Mouse (Mus musculus): ENCODE data around the gene Ebf3. TPM values are rescaled to one million over a fixed set of nuclear protein-coding genes. Genes with fewer than 3 reads are reported as not detected.
A peak's percentile ranks its signal among the peaks of the same experiment; 100 is the strongest.

The Ebf3 gene
- total and polyA plus RNA-seq, 2 experiments from 2014 or later, result 0.67 to 14.0 TPM

DNA sequence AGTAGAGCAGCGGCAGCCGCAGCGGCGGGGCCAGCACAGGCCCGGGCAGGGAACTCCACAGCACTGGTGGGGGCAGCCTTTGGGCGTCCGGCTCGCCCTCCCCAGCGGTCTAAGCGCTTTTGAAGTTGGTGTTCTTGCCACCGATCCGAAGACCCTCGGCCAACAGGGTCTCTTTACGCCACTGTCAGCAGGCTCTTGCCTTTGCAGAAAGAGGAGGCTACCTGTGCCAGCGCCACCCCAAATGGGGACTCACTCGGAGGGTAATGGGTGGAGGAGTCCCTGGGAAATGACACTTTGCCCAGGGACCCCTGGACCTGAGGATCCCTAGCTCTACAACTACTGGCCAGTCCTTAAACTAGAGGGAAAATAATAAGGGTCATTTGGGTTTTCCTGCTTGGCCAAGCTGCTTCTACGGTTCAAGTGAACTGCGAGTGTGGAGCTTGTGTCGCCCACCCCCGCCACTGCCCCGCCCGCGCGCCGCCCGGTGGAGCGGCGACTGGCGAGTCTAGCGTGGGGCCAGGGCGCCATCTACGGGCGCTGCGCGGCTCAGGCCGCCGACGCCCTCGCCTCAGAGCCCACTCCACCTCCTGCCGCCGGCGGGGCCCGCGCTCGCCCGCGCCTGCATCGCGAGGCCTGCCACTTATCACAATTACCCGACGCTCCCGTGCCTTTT, 7.0 kb upstream of the Ebf3 start:
- ATAC-seq (peak; percentile 78), DNase-seq (peak; percentile 68)
- H3K27me3 ChIP-seq (ENCODE audit: insufficient read depth, low read length), result peaks cover 93% of the 10 kb centered on the region
- peak overlapping the region; percentile 45 for H3K4me2 ChIP-seq (ENCODE audit: low read depth)
- 1% methylated on average over 52 of the region's 52 CpGs for WGBS
- no peak overlapping the region for H3K9ac ChIP-seq
- H3K36me3 ChIP-seq (ENCODE audit: insufficient read depth), result no peaks in the 10 kb centered on the region
- H3K9me3 ChIP-seq (ENCODE audit: low read length), result no peaks in the 10 kb centered on the region
- H3K27ac ChIP-seq (ENCODE audit: low read depth, low read length), result no peak overlapping the region
- H3K4me3 ChIP-seq (ENCODE audit: low read depth, low read length), result peak overlapping the region; percentile 9; the same call in 1 of the 2 replicates
- peak; percentile 67 for TF ChIP-seq CTCF (IDR thresholded peaks at IDR 0.05; ENCODE audit: low read depth)
- no peaks in the 10 kb centered on the region for H3K4me1 ChIP-seq (ENCODE audit: insufficient read depth)

- Histone ChIP-seq H3K36me3 (ENCODE audit: insufficient read depth) (no peaks in the 10 kb centered on the region), H3K27ac (ENCODE audit: low read depth, low read length) (no peak overlapping the region), H3K27me3 (ENCODE audit: insufficient read depth, low read length) (peaks cover 99% of the 10 kb centered on the region), H3K4me3 (ENCODE audit: low read depth, low read length) (no peak overlapping the region), H3K9me3 (ENCODE audit: low read length) (no peaks in the 10 kb centered on the region), H3K4me1 (ENCODE audit: insufficient read depth) (no peaks in the 10 kb centered on the region), H3K4me2 (ENCODE audit: low read depth) (no peak overlapping the region), H3K9ac (no peak overlapping the region)
- WGBS, result 2% methylated on average over 11 of the region's 11 CpGs
- ATAC-seq (no peak), DNase-seq (no peak)
- no peak for TF ChIP-seq CTCF (IDR thresholded peaks at IDR 0.05; ENCODE audit: low read depth)
These were observed 6.1 kb upstream of the Ebf3 start for GRCm38 (mm10) chr7:137320320-137320719.

DNA sequence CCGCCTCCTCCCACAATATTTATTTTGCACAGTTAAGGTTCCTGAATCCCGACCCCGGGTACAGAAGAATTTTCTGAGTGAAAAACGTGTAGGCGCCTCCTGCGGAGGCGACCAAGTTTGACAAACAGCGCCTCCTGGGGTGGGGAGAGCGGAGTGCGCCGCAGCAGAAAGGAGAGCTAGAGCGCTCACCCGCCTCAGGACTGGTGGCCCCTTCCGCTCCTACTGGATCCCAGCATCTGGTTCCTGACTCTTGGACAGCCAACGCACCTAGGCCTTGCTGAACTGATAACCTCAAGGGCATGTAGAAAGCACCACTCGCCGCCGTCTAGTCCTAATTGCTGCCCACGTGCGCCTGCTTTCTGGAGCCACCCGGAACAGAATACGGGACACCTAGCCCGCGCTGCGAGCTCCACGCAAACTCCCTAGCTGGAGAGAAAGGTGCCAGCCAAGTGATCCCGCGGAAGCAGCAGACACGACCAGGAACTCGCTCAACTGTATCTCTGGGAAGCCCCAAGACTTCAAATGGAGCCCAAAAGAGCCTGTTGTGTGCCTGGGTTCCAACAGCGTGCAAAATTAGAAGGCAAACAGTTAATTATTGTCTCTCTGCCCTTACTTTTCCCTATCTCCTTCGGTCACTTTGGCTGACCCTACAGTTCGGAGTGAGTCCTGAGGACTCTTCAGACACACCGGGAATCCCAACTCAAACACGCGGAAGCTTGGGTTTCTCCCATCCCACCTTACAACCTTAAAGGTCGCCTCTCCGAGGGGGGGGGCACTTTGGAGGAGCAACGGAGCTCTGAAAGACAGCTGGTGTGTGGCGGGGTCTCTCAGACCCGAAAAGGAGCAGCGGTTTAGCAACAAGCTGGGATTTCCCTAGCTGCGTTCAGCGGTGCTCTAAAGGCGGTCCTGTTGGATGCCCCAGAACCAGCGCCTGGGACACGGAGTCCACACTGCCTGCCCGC, 5.0 kb upstream of the Ebf3 start:
- peak; percentile 76 for DNase-seq
- 1% methylated on average over 48 of the region's 48 CpGs for WGBS
- Histone ChIP-seq H3K4me3 (ENCODE audit: low read depth, low read length) (no peak overlapping the region), H3K9me3 (ENCODE audit: low read length) (no peaks in the 10 kb centered on the region), H3K9ac (no peak overlapping the region), H3K4me1 (ENCODE audit: insufficient read depth) (no peaks in the 10 kb centered on the region), H3K36me3 (ENCODE audit: insufficient read depth) (no peaks in the 10 kb centered on the region), H3K27me3 (ENCODE audit: insufficient read depth, low read length) (peaks cover 95% of the 10 kb centered on the region), H3K27ac (ENCODE audit: low read depth, low read length) (no peak overlapping the region), H3K4me2 (ENCODE audit: low read depth) (no peak overlapping the region)
- peak; percentile 72 for TF ChIP-seq CTCF (IDR thresholded peaks at IDR 0.05; ENCODE audit: low read depth)
- no peak for ATAC-seq

GRCm38 (mm10) chr7:137318383-137318775, 4.1 kb upstream of the Ebf3 start:
- Histone ChIP-seq H3K4me2 (ENCODE audit: low read depth) (no peak overlapping the region), H3K9me3 (ENCODE audit: low read length) (no peaks in the 10 kb centered on the region), H3K27ac (ENCODE audit: low read depth, low read length) (no peak overlapping the region), H3K4me1 (ENCODE audit: insufficient read depth) (no peaks in the 10 kb centered on the region), H3K27me3 (ENCODE audit: insufficient read depth, low read length) (peaks cover 93% of the 10 kb centered on the region), H3K36me3 (ENCODE audit: insufficient read depth) (no peaks in the 10 kb centered on the region), H3K4me3 (ENCODE audit: low read depth, low read length) (no peak overlapping the region), H3K9ac (no peak overlapping the region)
- ATAC-seq (no peak), DNase-seq (no peak)
- TF ChIP-seq CTCF (IDR thresholded peaks at IDR 0.05; ENCODE audit: low read depth), result no peak
- WGBS, result 5% methylated on average over 9 of the region's 9 CpGs

DNA sequence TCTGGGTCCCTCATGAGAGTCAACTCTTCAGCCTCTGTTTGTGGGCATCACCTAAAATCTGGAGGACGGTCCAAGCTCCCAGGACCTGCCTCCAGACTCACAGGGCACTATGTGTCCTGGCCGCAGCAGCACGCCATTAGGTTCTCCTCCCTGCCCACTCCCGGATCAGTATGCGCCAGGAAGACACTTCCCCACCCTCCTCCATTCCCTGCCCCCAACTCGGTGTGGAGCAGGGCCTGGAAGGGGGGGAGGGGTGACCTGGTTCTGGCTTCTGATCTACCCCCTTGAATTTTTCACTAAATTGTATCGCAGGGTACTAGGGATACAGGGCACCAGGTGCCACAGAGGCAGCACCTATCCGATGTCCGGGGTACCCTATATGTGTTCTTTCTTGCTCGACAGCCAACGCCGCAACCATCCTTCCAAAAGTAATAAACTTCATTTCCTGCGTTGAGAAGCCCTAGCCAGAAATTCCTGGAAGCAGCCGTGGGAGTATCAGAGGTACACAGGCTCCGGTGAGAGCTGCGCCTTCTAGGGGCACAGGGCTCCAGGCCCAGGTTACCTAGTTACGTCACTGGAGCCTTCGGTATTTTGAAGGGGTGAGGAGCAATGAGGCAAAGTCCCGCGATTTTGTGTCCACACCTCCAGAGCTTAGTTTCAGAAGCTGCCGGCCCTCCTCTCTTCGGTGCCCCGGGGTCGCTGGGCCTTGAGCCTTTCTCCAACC, 3.6 kb upstream of the Ebf3 start:
- no peaks in the 10 kb centered on the region for H3K9me3 ChIP-seq (ENCODE audit: low read length)
- WGBS, result 1% methylated on average over 24 of the region's 24 CpGs
- DNase-seq (no peak), ATAC-seq (no peak)
- no peaks in the 10 kb centered on the region for H3K4me1 ChIP-seq (ENCODE audit: insufficient read depth)
- TF ChIP-seq CTCF (IDR thresholded peaks at IDR 0.05; ENCODE audit: low read depth), result no peak
- no peak overlapping the region for H3K4me2 ChIP-seq (ENCODE audit: low read depth)
- peaks cover 90% of the 10 kb centered on the region for H3K27me3 ChIP-seq (ENCODE audit: insufficient read depth, low read length)
- H3K4me3 ChIP-seq (ENCODE audit: low read depth, low read length), result no peak overlapping the region
- H3K36me3 ChIP-seq (ENCODE audit: insufficient read depth), result no peaks in the 10 kb centered on the region
- no peak overlapping the region for H3K9ac ChIP-seq
- no peak overlapping the region for H3K27ac ChIP-seq (ENCODE audit: low read depth, low read length)

DNA sequence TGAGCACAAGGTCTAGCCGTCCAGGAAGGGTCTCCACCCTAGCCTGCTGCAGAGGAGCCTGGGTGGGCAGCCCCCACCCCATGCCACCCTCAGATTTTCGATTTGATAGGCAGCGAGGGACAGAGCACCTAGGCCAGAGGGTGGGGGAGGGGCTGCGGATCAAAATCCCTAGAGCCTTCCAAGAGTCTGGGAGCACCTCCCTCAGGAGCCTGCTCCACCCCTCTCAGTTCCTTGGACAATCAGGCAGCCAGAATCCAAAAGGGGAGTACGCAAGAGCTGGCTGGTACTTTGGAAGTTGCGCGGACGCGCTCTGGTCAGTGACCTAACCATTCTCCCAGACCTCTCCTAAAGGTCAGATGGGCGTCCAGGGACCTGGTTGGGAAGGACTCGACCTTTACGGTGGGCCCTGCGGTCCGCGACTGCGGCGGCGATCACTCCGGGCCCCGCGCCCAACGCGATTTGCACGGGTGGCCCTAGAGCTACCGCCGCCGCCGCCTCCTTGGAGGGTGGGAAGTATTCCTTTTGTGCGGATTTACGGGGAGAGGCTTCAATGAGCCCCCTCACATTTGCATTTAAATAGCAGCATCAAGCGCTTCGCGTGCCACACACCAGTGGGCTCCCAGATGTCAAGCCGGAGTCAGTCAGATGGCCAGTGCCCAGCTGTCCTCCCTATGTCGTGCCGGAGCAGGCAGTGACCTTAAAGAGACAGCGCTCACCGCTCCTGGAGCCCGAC, 2.8 kb upstream of the Ebf3 start:
- Histone ChIP-seq H3K27me3 (ENCODE audit: insufficient read depth, low read length) (peaks cover 90% of the 10 kb centered on the region), H3K36me3 (ENCODE audit: insufficient read depth) (no peaks in the 10 kb centered on the region), H3K4me3 (ENCODE audit: low read depth, low read length) (no peak overlapping the region), H3K4me1 (ENCODE audit: insufficient read depth) (no peaks in the 10 kb centered on the region), H3K9me3 (ENCODE audit: low read length) (no peaks in the 10 kb centered on the region), H3K9ac (no peak overlapping the region), H3K4me2 (ENCODE audit: low read depth) (no peak overlapping the region), H3K27ac (ENCODE audit: low read depth, low read length) (no peak overlapping the region)
- no peak for TF ChIP-seq CTCF (IDR thresholded peaks at IDR 0.05; ENCODE audit: low read depth)
- ATAC-seq (no peak), DNase-seq (no peak)
- WGBS, result 1% methylated on average over 39 of the region's 39 CpGs

Data from forebrain, postnatal 0 days (tissue).